Mouse (Mus musculus): ENCODE results near the gene 1700010I14Rik.

The 1700010I14Rik gene

GRCm38 (mm10) chr17:8988119-8988807 lies at the start of gene 1700010I14Rik:
1700010I14Rik (plus strand) TSS chr17:8988333.
- DNase-seq = peak; percentile 81

DNA sequence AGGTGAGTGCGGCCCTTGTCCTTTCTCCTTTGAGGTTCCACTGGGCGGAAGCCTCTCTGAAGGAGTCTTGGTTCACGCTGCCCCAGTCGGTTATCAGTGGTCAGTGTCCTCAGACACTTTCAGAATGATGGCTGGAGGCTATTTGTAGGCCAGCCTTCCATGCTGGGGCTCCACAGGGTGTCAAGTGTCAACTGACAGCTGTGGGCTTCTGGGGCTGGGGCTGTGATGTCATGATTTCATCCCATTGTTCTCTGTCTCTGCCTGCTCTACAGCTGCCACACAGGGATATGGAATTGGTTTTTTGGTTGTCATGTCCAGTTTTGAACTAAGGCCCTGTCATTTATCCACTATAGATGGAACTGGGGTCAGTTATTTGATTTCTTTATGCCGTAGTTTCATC lies 36.5 kb upstream of the 1700010I14Rik start:
- DNase-seq = no peak

- DNase-seq = no peak
Measured at GRCm38 (mm10) chr17:8952951-8953350, 35.2 kb upstream of the 1700010I14Rik start.

DNA sequence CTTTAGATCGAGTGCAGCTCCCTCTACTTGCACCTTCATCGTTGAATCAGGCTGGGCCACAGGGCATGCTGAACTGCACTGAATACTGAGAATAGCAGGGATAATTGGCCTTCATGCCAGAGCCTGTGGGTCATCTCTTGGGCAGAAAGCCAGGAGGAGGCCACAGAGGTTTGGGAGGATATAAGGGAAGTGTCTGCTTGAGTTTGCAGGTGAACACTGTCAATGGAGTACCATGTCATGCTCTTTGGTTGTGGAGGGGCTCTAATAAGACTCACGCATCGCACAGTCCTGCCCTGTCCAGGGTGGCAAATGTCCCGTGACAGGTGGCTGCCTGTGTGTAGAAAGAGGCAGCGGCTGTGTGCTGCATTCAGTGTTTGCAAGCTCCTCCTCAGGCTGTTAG lies 30.0 kb upstream of the 1700010I14Rik start:
- DNase-seq = no peak

DNA sequence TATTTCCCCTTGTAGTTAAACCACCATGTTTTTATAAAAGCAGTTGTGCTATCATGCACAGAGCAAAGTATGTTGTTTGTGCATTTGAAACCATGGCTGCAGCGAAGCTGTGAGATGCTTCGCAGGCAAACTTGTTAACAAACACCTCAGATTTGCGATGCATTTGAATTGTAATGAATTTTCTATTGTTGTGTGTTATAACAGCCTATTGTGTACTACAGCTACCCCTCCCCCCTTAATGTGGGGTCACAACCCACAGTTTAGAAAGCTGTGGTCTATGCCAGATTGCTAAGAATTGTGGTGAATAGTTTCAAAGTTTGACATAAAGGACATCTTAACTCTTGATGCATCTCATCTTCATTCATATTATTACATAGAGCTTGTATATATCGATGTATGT lies 27.7 kb upstream of the 1700010I14Rik start:
- no peak for DNase-seq

DNA sequence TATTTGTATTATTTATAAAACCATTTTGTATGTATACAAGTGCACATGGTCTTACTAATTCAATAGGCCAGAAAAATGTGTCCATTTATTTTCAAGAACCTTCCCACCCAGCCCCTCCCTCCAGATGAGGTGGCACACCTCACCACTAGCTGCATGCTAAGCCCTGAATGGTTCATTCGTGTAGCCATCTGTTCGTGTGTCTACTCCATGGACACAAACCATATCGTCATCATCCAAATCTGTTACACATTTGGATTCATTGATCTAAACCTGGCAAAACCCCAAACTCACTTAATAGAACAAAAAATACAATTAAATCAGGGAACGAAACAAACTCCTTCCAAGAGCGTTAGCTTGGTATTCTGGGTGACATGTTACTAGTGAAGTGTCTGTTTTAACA lies 27.0 kb upstream of the 1700010I14Rik start:
- no peak for DNase-seq

DNA sequence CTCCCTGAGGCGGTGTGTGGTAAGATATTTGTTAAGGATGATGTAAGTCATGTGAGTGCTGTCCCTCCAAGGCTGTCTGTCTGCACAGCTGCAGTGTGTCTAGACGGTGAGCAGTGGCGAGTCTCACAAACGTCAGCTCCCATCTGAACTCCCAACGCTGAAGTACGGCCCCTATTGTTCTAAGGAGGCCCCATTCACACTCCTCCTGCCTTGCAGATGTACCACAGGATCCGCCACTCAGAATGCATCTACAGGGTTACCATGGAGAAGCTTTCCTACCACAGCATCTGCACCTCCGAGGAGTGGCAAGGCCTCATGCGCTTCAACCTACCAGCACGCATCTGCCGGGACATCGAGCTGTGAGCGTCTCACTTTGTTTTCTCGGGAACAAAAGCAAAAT lies 26.5 kb upstream of the 1700010I14Rik start:
- no peak for DNase-seq

DNA sequence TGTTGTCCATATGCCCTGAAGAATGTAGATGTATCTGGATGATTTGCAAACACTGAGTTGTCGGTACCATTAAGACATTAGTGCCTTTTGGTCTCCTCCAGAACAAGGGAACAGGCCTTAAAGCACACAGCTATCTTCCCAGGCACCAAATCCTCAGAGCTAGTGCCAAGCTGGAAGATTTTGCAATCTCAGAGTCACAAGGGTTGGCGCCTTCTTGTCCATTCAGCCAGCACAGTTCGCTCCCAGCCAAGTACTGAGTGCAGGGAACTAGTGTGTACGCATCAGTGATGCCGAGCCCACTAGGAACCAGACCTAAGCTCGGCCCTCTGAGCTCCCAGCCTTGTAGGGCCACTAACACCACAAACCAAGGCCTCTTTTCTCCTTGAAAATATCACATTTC lies 23.0 kb upstream of the 1700010I14Rik start:
- DNase-seq = no peak

DNA sequence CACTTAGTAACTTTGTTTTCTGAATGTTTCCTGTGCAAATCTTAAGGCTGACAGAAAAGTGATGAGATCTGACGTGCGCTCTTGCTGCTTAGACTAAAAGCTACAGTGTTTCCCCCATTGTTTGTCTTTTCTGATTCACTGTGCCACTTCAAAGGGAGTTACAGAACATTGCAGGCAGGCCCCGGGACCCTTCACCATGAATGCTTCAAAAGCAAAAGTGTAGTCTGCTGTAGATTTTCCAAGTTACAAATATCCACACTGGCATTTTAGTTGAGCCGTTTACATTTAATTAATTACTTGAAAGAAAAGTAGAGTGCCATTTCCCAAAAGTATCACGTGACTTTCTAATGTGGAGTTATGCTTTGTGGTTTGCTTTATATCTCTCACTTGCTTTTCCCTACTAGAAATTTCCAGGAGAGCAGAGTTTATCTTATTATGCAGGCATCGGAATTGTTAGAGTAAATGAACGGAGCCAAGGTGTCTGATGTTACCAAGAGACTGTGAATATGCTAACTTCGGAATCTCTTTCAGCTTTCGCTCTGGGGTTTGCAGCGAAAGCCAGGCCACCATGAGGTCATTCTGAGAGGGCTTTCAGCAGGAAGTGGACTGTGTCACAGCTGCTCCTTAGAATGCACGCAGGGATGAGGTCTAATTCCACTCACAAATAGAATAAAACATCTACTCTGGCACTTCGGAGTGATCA lies 15.8 kb upstream of the 1700010I14Rik start:
- DNase-seq = no peak

DNA sequence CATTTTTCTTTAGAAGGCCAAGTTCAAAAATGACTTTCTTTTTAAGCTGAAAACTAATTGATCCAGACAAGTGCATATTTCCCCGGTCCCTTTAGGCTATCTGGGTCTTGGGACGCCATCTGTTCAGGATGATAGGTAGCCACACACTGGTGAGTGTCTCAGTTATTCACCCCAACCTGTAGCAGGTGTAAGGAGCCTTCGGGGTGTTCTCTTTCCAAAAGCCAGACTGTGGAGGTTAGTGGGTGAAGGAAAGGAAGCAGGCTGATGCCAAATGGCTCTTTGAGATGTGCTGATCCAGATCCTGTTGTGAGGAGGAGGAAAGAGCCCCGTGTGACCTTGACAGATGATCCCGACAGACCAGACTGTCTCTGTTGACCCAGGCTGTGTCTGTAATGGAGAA lies 14.8 kb upstream of the 1700010I14Rik start:
- no peak for DNase-seq

GRCm38 (mm10) chr17:8974423-8974822 lies 13.7 kb upstream of the 1700010I14Rik start:
- DNase-seq = no peak

- no peak for DNase-seq
Measured at GRCm38 (mm10) chr17:8974823-8975397, 13.2 kb upstream of the 1700010I14Rik start.

DNA sequence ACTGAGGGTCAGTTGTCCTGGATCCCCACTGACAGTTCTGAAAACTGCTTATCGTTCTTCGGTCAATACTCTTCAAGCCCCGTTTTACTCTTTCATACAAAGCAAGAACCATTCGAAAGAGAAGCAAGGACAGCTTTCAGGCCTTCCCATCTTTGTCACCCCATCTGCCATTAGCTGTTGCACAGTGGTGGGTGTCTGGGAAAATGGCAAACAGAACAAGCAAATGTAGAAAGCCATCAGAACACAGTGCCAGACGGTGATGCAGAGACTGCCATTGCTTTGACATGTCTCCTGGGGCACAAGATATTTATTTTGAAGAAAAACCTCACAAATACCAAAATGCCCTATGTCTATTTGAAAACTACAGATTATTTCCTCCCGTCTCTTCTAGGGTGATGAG lies 11.4 kb upstream of the 1700010I14Rik start:
- no peak for DNase-seq

DNA sequence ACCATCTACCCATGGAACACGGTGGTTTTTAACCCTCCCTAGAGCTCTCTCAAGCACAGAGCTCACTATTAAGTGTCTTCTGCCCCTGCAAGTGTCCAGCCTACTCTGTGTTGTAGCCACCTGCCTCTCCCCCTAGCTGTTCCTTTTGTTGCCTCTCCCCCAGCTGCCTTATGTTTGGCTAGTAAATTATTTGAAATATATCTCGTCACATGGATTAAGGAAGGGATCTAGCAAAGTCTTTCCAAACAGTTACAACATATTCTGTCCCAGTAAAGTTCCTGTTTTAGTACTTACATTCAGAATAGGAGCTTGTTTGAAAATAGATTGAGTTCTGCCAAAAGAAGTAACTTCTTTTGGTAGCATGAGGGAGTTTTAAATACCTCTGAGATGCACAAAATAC lies 10.9 kb upstream of the 1700010I14Rik start:
- no peak for DNase-seq

- DNase-seq = no peak
Measured at GRCm38 (mm10) chr17:8983576-8983975, 4.6 kb upstream of the 1700010I14Rik start.

DNA sequence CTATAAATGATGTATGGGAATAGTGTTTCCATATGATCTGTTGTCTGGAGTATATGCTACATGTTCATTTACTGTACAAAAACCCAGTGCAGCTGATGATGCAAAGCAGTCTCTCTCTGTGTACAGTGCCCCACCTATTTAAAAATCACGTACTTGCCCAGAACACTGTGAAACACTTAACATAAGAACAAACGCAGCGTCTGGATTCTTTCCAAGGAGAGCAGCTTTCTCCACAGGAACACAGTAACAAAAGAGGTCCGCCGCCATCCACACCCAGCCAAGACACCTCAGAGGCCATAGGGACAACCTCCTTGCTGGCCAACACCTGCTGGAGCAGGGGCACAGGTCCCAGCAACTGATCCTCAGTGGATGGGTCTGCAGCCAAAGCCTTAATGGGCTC lies 2.4 kb upstream of the 1700010I14Rik start:
- DNase-seq = no peak

DNA sequence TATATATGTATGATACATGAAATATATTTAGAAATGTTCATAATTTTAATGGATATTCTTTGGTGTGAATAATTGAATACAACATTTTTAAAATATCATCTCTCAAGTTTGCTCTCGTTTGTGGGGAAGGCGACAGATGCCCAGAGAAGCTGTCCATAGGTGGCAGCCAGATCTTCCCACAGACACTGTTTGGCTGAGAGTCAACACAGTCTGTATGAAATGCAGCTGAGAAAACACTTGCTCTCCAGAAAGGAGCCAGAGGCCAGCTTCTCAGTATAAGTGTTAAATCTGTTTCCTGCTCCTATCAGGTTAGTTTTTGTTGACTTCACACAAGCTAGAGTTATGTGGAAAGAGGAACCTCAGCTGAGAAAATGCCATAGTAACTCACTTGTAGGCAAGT lies 1.6 kb upstream of the 1700010I14Rik start:
- DNase-seq = peak; percentile 49

DNA sequence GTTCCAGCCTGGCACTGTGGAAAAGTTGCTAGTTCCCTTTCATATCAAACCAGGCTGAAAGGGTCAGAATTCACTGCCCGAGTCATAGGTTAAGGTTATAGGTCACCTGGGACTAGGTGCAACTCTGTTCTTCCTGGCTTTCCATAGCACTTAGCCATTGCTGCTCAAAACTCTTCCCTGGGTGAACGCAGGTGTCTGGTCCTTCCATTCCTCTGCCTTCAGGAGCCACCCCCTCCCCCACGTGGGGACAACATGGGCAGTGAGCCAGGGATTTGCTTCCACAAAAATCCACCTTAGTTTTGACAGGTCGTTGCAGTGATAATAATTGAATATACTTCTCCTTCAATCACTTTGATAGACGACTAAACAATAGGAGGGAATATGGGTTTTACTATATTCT lies 764 bp upstream of the 1700010I14Rik start:
- no peak for DNase-seq

- no peak for DNase-seq
Measured at GRCm38 (mm10) chr17:8991160-8991559, 3.0 kb downstream of the 1700010I14Rik start.

DNA sequence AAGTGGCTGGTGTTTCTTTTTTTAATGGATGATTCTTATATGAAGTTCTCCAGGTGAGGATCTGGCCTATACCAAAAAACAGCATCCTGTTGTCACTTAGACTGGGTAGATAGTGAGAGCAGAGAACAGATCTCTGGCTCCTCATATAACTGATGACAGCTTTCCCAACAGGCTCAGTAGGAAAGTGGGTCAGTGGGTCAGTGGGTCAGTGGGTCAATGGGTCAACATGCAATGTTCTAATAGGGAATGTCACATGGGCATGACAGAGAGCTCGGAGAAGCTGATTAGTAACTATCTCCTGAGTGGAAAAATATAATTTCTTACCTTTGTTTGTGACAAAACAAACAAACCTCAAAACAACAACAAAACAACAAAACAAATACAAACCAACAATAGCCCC lies 7.2 kb downstream of the 1700010I14Rik start:
- no peak for DNase-seq

DNA sequence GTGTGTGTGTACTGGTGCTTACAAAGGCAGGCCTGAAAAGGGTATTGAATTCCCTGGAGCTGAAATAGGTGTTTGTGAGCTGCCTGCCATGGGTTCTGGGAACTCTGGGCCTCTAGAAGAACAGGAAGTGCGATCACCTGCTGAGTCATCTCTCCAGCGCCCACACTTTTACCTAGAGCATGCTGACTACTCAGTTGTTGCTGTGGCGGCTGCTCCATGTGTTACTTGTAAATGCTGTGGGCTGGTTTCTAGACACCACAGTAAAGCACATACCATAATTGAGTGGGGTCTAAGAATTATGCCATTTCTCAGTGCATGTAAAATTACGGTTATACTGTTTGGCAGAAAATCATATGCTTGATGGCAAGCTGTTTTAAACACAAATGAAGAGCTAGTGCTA lies 14.3 kb downstream of the 1700010I14Rik start:
- DNase-seq = peak; percentile 64

DNA sequence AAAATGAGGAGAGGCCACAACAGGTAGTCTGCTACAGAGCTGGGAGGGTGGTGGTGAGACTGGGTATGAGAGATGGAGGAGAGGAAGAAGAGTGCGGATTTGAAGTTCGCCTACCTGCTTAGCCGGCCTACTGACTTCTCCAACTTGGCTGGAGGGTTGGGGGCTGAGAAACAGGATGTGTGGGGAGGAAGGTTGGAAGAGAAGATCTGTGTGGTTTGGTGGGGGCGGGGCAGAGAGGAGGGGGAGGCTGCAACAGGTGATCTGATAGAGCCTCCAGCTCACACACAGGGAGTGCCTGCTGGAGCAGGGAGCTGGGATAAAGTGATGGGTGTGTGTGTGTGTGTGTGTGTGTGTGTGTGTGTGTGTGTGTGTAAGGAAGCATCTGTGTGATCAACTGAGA lies 16.4 kb downstream of the 1700010I14Rik start:
- no peak for DNase-seq

GRCm38 (mm10) chr17:9023198-9023942 lies 35.2 kb downstream of the 1700010I14Rik start:
- peak; percentile 11 for DNase-seq

DNA sequence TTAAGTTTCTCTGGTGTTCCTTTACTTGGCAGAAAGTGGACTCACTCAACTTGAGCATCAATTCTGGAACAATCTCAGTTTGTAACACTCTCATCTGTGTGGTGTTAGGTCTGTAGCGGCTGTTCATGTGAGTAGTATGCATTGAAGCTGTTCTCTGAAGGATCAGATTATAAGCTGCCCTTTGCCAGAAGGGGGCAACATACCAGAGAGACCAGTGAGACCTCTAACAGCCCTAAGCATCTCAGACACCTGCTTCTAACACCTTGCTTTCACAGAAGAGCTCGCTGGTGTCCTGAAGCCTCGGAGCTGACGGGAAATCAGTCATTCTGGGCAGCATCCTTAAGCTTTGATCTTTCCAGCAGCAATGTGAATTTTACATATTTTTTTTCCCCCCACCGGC lies 42.0 kb downstream of the 1700010I14Rik start:
- DNase-seq = no peak
